Mouse (Mus musculus) embryo, embryonic 10 days (tissue): ENCODE results near the gene Stard10.

Source experiments
- DNase-seq: peaks from one replicate; pipeline ENCODE4 v3.0.0-alpha.2; 2015; ENCODE audit warnings: low spot score

Stard10 gene

GRCm38 (mm10) chr7:101302691-101303090 is 14.2 kb upstream of the Stard10 start:
- DNase-seq: no peak

- no peak for DNase-seq
These were observed 10.0 kb upstream of the Stard10 start for GRCm38 (mm10) chr7:101306841-101307240.

- no peak for DNase-seq
These were observed 6.9 kb upstream of the Stard10 start for GRCm38 (mm10) chr7:101309985-101310326.

GRCm38 (mm10) chr7:101310327-101311028 is 6.4 kb upstream of the Stard10 start:
- DNase-seq: peak; percentile 99

GRCm38 (mm10) chr7:101311061-101311460 is 5.8 kb upstream of the Stard10 start:
- no peak for DNase-seq

GRCm38 (mm10) chr7:101313033-101313432 is 3.9 kb upstream of the Stard10 start:
- no peak for DNase-seq

GRCm38 (mm10) chr7:101314396-101314795 is 2.5 kb upstream of the Stard10 start:
- no peak for DNase-seq

GRCm38 (mm10) chr7:101315699-101316098 is 1.2 kb upstream of the Stard10 start:
- no peak for DNase-seq

- DNase-seq: no peak
These were observed 290 bp upstream of the Stard10 start for GRCm38 (mm10) chr7:101316591-101317001.

- no peak for DNase-seq
These were observed 2.0 kb downstream of the Stard10 start for GRCm38 (mm10) chr7:101318848-101319247.

- DNase-seq: no peak
These were observed 2.9 kb downstream of the Stard10 start for GRCm38 (mm10) chr7:101319796-101320195.

GRCm38 (mm10) chr7:101320399-101321217 is 3.7 kb downstream of the Stard10 start:
- DNase-seq: peak; percentile 31

- peak; percentile 33 for DNase-seq
These were observed 4.4 kb downstream of the Stard10 start for GRCm38 (mm10) chr7:101321218-101321827.

- no peak for DNase-seq
These were observed 6.3 kb downstream of the Stard10 start for GRCm38 (mm10) chr7:101323141-101323594.

- no peak for DNase-seq
These were observed 7.5 kb downstream of the Stard10 start for GRCm38 (mm10) chr7:101324142-101324962.

GRCm38 (mm10) chr7:101326006-101326405 is 9.1 kb downstream of the Stard10 start:
- DNase-seq: no peak

- DNase-seq: no peak
These were observed 10.4 kb downstream of the Stard10 start for GRCm38 (mm10) chr7:101327263-101327662.

GRCm38 (mm10) chr7:101327786-101328185 is 10.9 kb downstream of the Stard10 start:
- DNase-seq: no peak

GRCm38 (mm10) chr7:101328621-101329158 is 11.8 kb downstream of the Stard10 start:
- DNase-seq: no peak

- DNase-seq: no peak
These were observed 12.7 kb downstream of the Stard10 start for GRCm38 (mm10) chr7:101329606-101330005.

GRCm38 (mm10) chr7:101330074-101330840 is 13.4 kb downstream of the Stard10 start:
- no peak for DNase-seq
